Mouse (Mus musculus) embryo, embryonic 11 days (tissue): ENCODE data around the gene Srpk2.
"Not testable (repeated sequence)": the region's sequence is repeated elsewhere in the genome, so short reads cannot be mapped to it uniquely, and the experiment has no call there.

Experiments
- DNase-seq: peaks from one replicate; pipeline ENCODE4 v3.0.0-alpha.2; 2015

Srpk2 gene

GRCm38 (mm10) chr5:23500715-23501114 is 183.7 kb downstream of the Srpk2 start:
- DNase-seq: no peak

GRCm38 (mm10) chr5:23499257-23499656 is 185.2 kb downstream of the Srpk2 start:
- DNase-seq: no peak

- no peak for DNase-seq
These were observed 186.5 kb downstream of the Srpk2 start for GRCm38 (mm10) chr5:23497920-23498319.

GRCm38 (mm10) chr5:23496933-23497332 is 187.5 kb downstream of the Srpk2 start:
- no peak for DNase-seq

GRCm38 (mm10) chr5:23496396-23496795 is 188.0 kb downstream of the Srpk2 start:
- DNase-seq: no peak

- DNase-seq: peak; percentile 52
These were observed 193.6 kb downstream of the Srpk2 start for GRCm38 (mm10) chr5:23490797-23491196.

- no peak for DNase-seq
These were observed 195.2 kb downstream of the Srpk2 start for GRCm38 (mm10) chr5:23489231-23489630.

GRCm38 (mm10) chr5:23483811-23484210 is 200.6 kb downstream of the Srpk2 start:
- no peak for DNase-seq

- DNase-seq: no peak
These were observed 211.1 kb downstream of the Srpk2 start for GRCm38 (mm10) chr5:23473098-23473873.

- no peak for DNase-seq
These were observed 217.9 kb downstream of the Srpk2 start for GRCm38 (mm10) chr5:23466546-23466945.

- no peak for DNase-seq
These were observed 219.7 kb downstream of the Srpk2 start for GRCm38 (mm10) chr5:23464743-23465142.

- no peak for DNase-seq
These were observed 220.2 kb downstream of the Srpk2 start for GRCm38 (mm10) chr5:23464247-23464646.

GRCm38 (mm10) chr5:23461688-23462087 is 222.7 kb downstream of the Srpk2 start:
- DNase-seq: no peak

- DNase-seq: not testable (repeated sequence)
These were observed 230.9 kb downstream of the Srpk2 start for GRCm38 (mm10) chr5:23453561-23453960.
